Mouse (Mus musculus) heart, postnatal 0 days (tissue): Measurements from ENCODE around the gene Zc3hav1l.

ENCODE experiments used
- CTCF ChIP-seq: IDR thresholded peaks from 2 replicates; pipeline ENCODE4 v1.5.1; 2016; ENCODE audit warnings: antibody characterized with exemption, control low read depth, low read depth
- EP300 ChIP-seq: IDR thresholded peaks from 2 replicates; pipeline ENCODE4 v1.6.1; 2016; ENCODE audit warnings: antibody characterized with exemption, low read depth

DNA sequence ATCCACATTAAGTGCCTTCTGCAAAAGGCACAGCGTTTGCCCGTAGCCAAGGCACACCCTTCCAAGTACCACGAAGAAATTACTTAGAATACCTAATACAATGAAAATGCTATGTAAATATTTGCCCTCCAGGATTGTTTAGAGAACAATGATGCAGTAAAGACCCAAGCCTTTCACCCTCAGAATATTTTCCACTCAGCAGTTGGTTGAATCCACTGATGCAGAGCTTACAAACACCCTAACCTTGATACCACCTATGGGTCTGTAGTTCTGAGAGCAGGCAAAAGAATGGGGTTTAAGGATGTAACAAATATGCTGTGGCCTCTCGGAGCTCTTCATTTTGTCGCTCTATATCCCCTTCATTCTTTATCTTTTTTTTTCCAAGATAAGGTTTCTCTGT lies 48.8 kb upstream of the Zc3hav1l start:
- TF ChIP-seq CTCF (no peak), EP300 (no peak)
